Mouse (Mus musculus) naive thymus-derived CD4-positive, alpha-beta T cell, adult 5 months (primary cell): ENCODE data around the gene Zxdb. TPM values are rescaled to one million over a fixed set of nuclear protein-coding genes. Genes with fewer than 3 reads are reported as not detected.

Experiments used
- polyA plus RNA-seq: library from polyadenylated mRNA; unstranded; fragments of 100-300 nt; shearing (Covaris generic); gene quantifications from one replicate; pipeline ENCODE4 v1.2.1, GENCODE M21; 2017

Zxdb gene
- polyA plus RNA-seq: 7.2 TPM

GRCm38 (mm10) chrX:94724192-94724971 lies at the start of gene Zxdb:
Gene Zxdb (plus strand): TSS chrX:94724569.

Other genes with a start within 250 kb of the Zxdb start
- 2.0 TPM for gene Maged1, start 182.4 kb upstream of the Zxdb start, polyA plus RNA-seq
- not detected for gene Gspt2, start 88.5 kb upstream of the Zxdb start, polyA plus RNA-seq